Mouse (Mus musculus) limb, embryonic 14.5 days (tissue): ENCODE results near the gene 4921539E11Rik. TPM values are rescaled to one million over a fixed set of nuclear protein-coding genes. Genes with fewer than 3 reads are reported as not detected.

Experiments used
- ATAC-seq: fragments of 200-750 bp; cut with Nextera tagmentation; 2 replicates; pipeline ENCODE4 v1.8.0; 2017; ENCODE audit warnings: low read depth, moderate number of reproducible peaks, moderate TSS enrichment; ENCODE audit not compliant: low FRiP score
- DNase-seq: peaks from one replicate; pipeline ENCODE4 v3.0.0-alpha.2; 2015; ENCODE audit warnings: low spot score
- H3K27ac ChIP-seq: fragments of 300-500 bp; sonication (generic); replicated peaks from 2 replicates; pipeline ENCODE4 v1.5.1; 2014; ENCODE audit warnings: low read depth, mild to moderate bottlenecking, low read length, moderate library complexity, mixed read lengths
- H3K27me3 ChIP-seq: fragments of 300-500 bp; sonication (generic); 2 replicates; pipeline ENCODE4 v1.6.1; 2014; ENCODE audit warnings: low read length, mixed read lengths; ENCODE audit not compliant: control insufficient read depth, insufficient read depth
- H3K36me3 ChIP-seq: fragments of 300-500 bp; sonication (generic); 2 replicates; pipeline ENCODE4 v1.6.1; 2014; ENCODE audit warnings: mild to moderate bottlenecking, low read length, moderate library complexity, mixed read lengths; ENCODE audit not compliant: control insufficient read depth, insufficient read depth
- H3K4me1 ChIP-seq: fragments of 300-500 bp; sonication (generic); 2 replicates; pipeline ENCODE4 v1.6.1; 2014; ENCODE audit warnings: antibody characterized with exemption, low read length, mixed read lengths; ENCODE audit not compliant: control insufficient read depth, insufficient read depth
- H3K4me2 ChIP-seq: fragments of 300-500 bp; sonication (generic); replicated peaks from 2 replicates; pipeline ENCODE4 v1.6.1; 2014; ENCODE audit warnings: low read depth, mild to moderate bottlenecking, low read length, moderate library complexity; ENCODE audit not compliant: severe bottlenecking
- H3K4me3 ChIP-seq: fragments of 300-500 bp; sonication (generic); replicated peaks from 2 replicates; pipeline ENCODE4 v1.5.1; 2014; ENCODE audit warnings: low read length
- H3K9ac ChIP-seq: fragments of 300-500 bp; sonication (generic); 2 replicates; pipeline ENCODE4 v1.6.1; 2014; ENCODE audit warnings: mild to moderate bottlenecking, low read depth, low read length, moderate library complexity; ENCODE audit not compliant: severe bottlenecking
- H3K9me3 ChIP-seq: fragments of 300-500 bp; sonication (generic); 2 replicates; pipeline ENCODE4 v1.6.1; 2016; ENCODE audit warnings: low read length; ENCODE audit not compliant: control insufficient read depth
- POLR2A ChIP-seq: fragments of 200-500 bp; IDR thresholded peaks from 2 replicates; pipeline ENCODE4 v1.8.0; 2012; ENCODE audit warnings: inconsistent platforms, mild to moderate bottlenecking, moderate library complexity, borderline replicate concordance; ENCODE audit not compliant: insufficient read depth, insufficient read length; ENCODE audit errors: extremely low read depth
- WGBS: fragments of 180-500 bp; shearing (Covaris S2); extraction: QIAGEN DNeasy Blood & Tissue Kit; methylation state at CpG from one replicate; pipeline ENCODE4 v1.1.7; 2014; 5-methylcytosine and 5-hydroxymethylcytosine counted together
- polyA plus RNA-seq, 2 experiments: library from polyadenylated mRNA; depleted of rRNA in 1 of 2; stranded (reverse) in 1 of 2; unstranded in 1 of 2; fragments of >200 nt; fragmentation: Nextera tagmentation in 1 of 2; extraction: Ambion mirVana in 1 of 2; gene quantifications; 2 replicates each; pipeline versions ENCODE4 v1.2.1 to v1.2.3; 2012 to 2014

4921539E11Rik gene
- polyA plus RNA-seq, 2 experiments = not detected

DNA sequence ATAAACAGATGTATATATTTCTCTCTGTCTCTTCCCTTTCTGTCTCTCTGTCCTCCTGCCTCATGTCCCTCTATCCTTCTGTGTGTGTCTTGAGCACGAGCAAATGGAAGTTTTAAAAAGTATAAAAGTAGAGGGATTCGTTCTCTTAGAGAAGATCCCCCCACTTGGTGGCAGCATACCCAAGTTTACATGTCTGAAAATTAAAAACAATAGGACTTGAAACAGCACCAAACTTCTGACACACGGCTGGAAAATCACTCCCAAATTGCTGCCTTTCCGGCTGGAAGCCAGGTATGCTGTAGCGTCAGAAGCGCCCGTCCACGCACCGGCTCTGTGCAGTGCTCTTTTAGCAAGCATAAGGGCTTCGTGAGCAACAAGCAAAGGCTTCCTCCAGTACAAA is 8.7 kb upstream of the 4921539E11Rik start:
- no peaks in the 10 kb centered on the region for H3K4me1 ChIP-seq
- H3K27ac ChIP-seq = no peak overlapping the region
- H3K4me3 ChIP-seq = no peak overlapping the region
- H3K36me3 ChIP-seq = no peaks in the 10 kb centered on the region
- H3K9me3 ChIP-seq = no peaks in the 10 kb centered on the region
- ATAC-seq (no peak), DNase-seq (peak; percentile 10)
- WGBS = 58% methylated on average over 10 of the region's 10 CpGs
- H3K27me3 ChIP-seq = no peaks in the 10 kb centered on the region
- H3K4me2 ChIP-seq = 0 out of 2 replicates have a peak overlapping the region, but pooled peaks have one; percentile 11
- TF ChIP-seq POLR2A = no peak
- H3K9ac ChIP-seq = no peak overlapping the region

DNA sequence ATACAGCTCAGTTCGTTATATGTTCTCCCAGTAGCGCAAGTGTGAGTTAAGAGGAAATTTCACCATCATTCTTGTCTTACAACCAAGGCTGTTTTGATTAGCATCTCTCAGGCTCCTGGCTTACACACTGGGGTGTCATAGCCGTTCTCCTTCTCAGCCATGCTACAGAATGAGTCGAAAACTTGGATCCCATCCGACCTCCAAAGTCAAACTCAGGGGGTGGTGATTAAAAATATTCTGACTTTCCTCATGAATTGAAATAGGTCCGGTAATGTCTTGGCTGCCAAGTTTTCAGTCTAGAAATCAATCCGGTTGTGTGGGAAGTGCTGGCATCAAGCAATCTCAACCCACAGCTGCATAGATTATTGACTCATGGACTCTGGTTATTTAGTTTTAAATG is 2.3 kb downstream of the 4921539E11Rik start:
- WGBS = 81% methylated on average over 7 of the region's 7 CpGs
- Histone ChIP-seq H3K27me3 (no peaks in the 10 kb centered on the region), H3K4me1 (no peaks in the 10 kb centered on the region), H3K4me2 (no peak overlapping the region), H3K9ac (no peak overlapping the region), H3K9me3 (no peaks in the 10 kb centered on the region), H3K4me3 (no peak overlapping the region), H3K36me3 (no peaks in the 10 kb centered on the region), H3K27ac (no peak overlapping the region)
- no peak for TF ChIP-seq POLR2A
- ATAC-seq = no peak
- no peak for DNase-seq

- Histone ChIP-seq H3K4me3 (no peak overlapping the region), H3K9ac (no peak overlapping the region), H3K4me1 (no peaks in the 10 kb centered on the region), H3K36me3 (no peaks in the 10 kb centered on the region), H3K27ac (no peak overlapping the region), H3K27me3 (no peaks in the 10 kb centered on the region), H3K4me2 (no peak overlapping the region), H3K9me3 (no peaks in the 10 kb centered on the region)
- no peak for DNase-seq
- TF ChIP-seq POLR2A = no peak
- 76% methylated on average over 6 of the region's 8 CpGs for WGBS
- ATAC-seq = no peak
These were observed 17.6 kb downstream of the 4921539E11Rik start for GRCm38 (mm10) chr4:103273021-103273420.

DNA sequence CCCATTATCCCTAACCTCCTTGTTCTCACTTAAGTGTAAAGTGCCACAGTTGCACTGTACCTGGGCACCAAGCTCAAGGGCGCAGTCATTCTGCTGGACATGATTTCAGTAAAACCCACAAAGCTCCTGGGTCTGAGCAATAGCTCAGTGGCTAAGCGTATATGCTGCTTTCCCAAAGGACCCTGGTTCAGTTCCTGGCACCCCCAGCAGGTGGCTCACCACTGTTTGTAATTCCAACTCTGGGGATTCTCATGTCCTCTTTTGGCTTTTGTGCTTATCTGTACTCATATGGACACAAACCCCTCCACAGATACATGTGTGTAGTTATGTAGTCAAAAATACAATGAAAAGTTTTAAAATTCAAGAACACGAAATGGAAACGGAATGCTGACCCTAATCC is 21.3 kb downstream of the 4921539E11Rik start:
- no peaks in the 10 kb centered on the region for H3K9me3 ChIP-seq
- 85% methylated on average over 4 of the region's 4 CpGs for WGBS
- DNase-seq = no peak

DNA sequence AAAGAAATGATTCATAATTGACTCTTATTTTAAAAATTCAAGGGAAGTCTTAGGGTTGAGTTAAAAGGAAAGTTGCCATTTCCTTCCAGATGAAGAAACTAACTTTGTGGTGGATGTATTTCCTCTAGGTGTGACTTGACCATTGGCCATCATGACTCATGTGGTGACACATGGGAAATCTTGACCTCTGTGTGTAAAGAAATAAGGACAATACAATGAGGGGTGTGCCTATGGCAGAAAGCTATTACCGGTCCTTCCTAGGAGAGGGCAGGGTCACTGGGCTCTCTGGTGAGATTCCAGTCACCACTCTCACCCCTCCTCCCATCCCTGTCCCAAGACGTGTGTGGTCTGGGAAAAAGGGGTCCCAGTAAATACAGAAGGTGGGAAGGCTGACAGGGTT is 25.5 kb downstream of the 4921539E11Rik start:
- WGBS = 67% methylated on average over 2 of the region's 2 CpGs
- ATAC-seq (no peak), DNase-seq (no peak)
- no peak for TF ChIP-seq POLR2A
- H3K9ac ChIP-seq = no peak overlapping the region
- H3K4me2 ChIP-seq = no peak overlapping the region
- H3K4me1 ChIP-seq = no peaks in the 10 kb centered on the region
- no peak overlapping the region for H3K4me3 ChIP-seq
- H3K27me3 ChIP-seq = no peaks in the 10 kb centered on the region
- no peaks in the 10 kb centered on the region for H3K9me3 ChIP-seq
- H3K36me3 ChIP-seq = no peaks in the 10 kb centered on the region
- H3K27ac ChIP-seq = no peak overlapping the region

More for the DNA sequence above, 21.3 kb downstream of the 4921539E11Rik start:
- Histone ChIP-seq H3K27ac (no peak overlapping the region), H3K36me3 (no peaks in the 10 kb centered on the region), H3K27me3 (no peaks in the 10 kb centered on the region), H3K4me2 (no peak overlapping the region), H3K4me1 (no peaks in the 10 kb centered on the region), H3K9ac (no peak overlapping the region), H3K4me3 (no peak overlapping the region)
- no peak for TF ChIP-seq POLR2A
- no peak for ATAC-seq
